Mouse (Mus musculus): ENCODE data around the gene Wdr6. TPM values are rescaled to one million over a fixed set of nuclear protein-coding genes. Genes with fewer than 3 reads are reported as not detected.

Gene Wdr6
- polyA plus RNA-seq, 1 experiment from 2014 or later, result 78.9 TPM

DNA sequence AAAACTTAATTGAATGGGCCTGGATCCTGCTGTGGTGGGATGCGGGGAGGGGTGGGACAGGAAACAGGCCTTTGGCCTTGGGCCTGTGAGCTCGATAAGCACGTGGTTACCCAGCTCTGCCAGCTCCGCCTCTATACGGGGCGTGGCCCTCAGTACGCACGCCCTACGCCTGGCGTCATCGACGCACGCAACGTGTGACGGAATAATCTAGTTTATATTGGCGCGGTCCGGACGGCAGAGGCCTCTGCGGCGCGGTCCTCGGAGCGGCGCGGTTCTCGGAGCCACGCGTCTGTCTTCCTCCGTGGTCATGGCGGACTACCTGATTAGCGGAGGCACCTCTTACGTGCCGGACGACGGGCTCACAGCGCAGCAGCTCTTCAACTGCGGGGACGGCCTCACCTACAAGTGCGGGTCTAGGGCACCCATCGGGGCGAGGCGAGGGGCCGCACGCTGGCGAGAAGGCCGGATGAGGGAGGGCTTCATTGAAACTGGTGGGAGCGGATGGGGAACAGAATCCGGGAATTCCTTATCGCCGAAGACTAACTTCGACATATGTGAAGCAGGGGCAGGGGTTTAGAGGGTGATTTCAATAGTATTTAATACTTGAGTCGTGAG lies 18.2 kb downstream of the Wdr6 start, which contains the start of gene Impdh2:
Gene Impdh2, plus strand, starts transcription at position 60 of the 615 bp plus-strand sequence.
- H3K27ac ChIP-seq (replicated peaks; ENCODE audit: low read depth, low read length), result peak within 1 kb of the TSS; percentile 83
- H3K9me3 ChIP-seq (ENCODE audit: control insufficient read depth, low read length), result no peaks in the 10 kb centered on the region
- ATAC-seq (ENCODE audit: low read depth) (peak; percentile 98), DNase-seq (ENCODE audit: low spot score) (peak; percentile 99)
- H3K27me3 ChIP-seq (replicated peaks; ENCODE audit: control insufficient read depth, insufficient read depth, low read length), result no peaks in the 10 kb centered on the region
- WGBS, result under 1% methylated on average over 49 of the region's 53 CpGs
- H3K4me2 ChIP-seq (ENCODE audit: low read depth, low read length), result peak within 1 kb of the TSS; percentile 80
- H3K4me1 ChIP-seq (ENCODE audit: control insufficient read depth, insufficient read depth, low read length), result peaks cover 8% of the 10 kb centered on the region
- peak within 1 kb of the TSS; percentile 83 for H3K9ac ChIP-seq (ENCODE audit: low read depth, low read length)
- H3K4me3 ChIP-seq (ENCODE audit: low read depth, low read length), result peak within 1 kb of the TSS; percentile 48
- H3K36me3 ChIP-seq (ENCODE audit: control insufficient read depth, insufficient read depth, low read length), result peaks cover 80% of the 10 kb centered on the region

DNA sequence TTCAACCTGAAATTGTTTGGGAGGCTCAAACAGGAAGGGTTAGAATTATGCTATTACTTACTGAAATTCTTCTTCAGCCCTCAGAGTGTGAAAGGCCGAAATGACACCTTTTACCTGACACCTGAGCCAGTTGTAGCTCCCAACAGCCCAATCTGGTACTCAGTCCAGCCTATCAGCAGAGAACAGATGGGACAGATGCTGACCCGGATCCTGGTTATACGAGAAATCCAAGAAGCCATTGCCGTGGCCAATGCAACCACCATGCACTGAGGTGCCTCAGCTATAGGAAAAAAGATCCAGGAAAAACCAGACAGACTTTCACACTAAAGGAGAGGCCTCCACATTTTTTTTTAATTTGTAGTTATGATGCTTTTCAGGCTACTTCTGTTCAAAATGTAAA lies 19.4 kb downstream of the Wdr6 start:
- no peaks in the 10 kb centered on the region for H3K9me3 ChIP-seq (ENCODE audit: control insufficient read depth, low read length)
- no peak overlapping the region for H3K9ac ChIP-seq (ENCODE audit: low read depth, low read length)
- DNase-seq (ENCODE audit: low spot score) (no peak), ATAC-seq (ENCODE audit: low read depth) (no peak)
- 0 out of 2 replicates have a peak overlapping the region, but pooled peaks have one; percentile 49 for H3K27ac ChIP-seq (replicated peaks; ENCODE audit: low read depth, low read length)
- WGBS, result 85% methylated on average over 4 of the region's 4 CpGs
- no peaks in the 10 kb centered on the region for H3K27me3 ChIP-seq (replicated peaks; ENCODE audit: control insufficient read depth, insufficient read depth, low read length)
- peaks cover 8% of the 10 kb centered on the region for H3K4me1 ChIP-seq (ENCODE audit: control insufficient read depth, insufficient read depth, low read length)
- no peak overlapping the region for H3K4me2 ChIP-seq (ENCODE audit: low read depth, low read length)
- no peak overlapping the region for H3K4me3 ChIP-seq (ENCODE audit: low read depth, low read length)
- peaks cover 80% of the 10 kb centered on the region for H3K36me3 ChIP-seq (ENCODE audit: control insufficient read depth, insufficient read depth, low read length)

DNA sequence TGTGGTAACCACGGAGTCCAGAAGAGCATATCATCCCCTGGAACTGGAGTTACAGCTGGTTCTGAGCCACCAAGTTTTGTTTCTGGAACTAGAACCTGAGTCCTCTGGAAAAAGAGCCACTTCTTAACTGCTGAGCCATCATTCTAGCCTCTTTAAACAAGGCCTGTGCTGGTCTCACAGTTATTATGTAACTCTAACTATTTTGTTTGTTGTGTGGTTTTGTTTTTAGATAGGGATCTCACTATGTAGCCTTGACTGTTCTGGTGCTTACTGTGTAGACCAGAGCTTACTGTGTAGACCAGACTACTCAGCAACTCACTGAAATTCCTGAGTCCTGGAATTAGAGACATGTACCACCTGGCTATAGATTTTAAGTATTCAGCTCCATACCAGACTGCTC lies 31.7 kb downstream of the Wdr6 start:
- Histone ChIP-seq H3K4me2 (ENCODE audit: low read depth, low read length) (no peak overlapping the region), H3K27me3 (replicated peaks; ENCODE audit: control insufficient read depth, insufficient read depth, low read length) (no peaks in the 10 kb centered on the region), H3K36me3 (ENCODE audit: control insufficient read depth, insufficient read depth, low read length) (peaks cover 92% of the 10 kb centered on the region), H3K9me3 (ENCODE audit: control insufficient read depth, low read length) (no peaks in the 10 kb centered on the region), H3K27ac (replicated peaks; ENCODE audit: low read depth, low read length) (no peak overlapping the region), H3K4me3 (ENCODE audit: low read depth, low read length) (no peak overlapping the region), H3K4me1 (ENCODE audit: control insufficient read depth, insufficient read depth, low read length) (no peaks in the 10 kb centered on the region), H3K9ac (ENCODE audit: low read depth, low read length) (no peak overlapping the region)
- WGBS, result 90% methylated on average over 1 of the region's 1 CpGs
- ATAC-seq (ENCODE audit: low read depth) (no peak), DNase-seq (ENCODE audit: low spot score) (no peak)

DNA sequence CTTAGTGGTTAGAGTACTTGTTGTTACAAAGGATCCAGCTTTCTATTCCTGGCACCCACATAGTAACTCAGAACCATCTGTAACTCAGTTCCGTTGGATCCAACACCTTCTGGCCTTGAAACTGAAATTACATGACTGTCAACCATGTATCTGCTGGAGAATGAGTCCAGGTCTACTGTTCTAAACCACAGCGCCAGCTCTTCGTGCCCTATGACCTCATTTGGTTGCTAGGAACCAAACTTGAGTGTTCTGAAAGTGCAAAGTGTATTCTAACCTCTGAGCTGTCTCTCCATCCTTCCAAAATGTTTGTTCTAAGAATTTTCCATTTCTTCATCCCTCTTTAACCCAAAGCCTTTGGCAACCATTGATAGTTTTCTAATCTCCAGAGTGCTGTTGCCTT lies 32.6 kb downstream of the Wdr6 start:
- Histone ChIP-seq H3K4me3 (ENCODE audit: low read depth, low read length) (no peak overlapping the region), H3K27ac (replicated peaks; ENCODE audit: low read depth, low read length) (no peak overlapping the region), H3K4me2 (ENCODE audit: low read depth, low read length) (no peak overlapping the region), H3K36me3 (ENCODE audit: control insufficient read depth, insufficient read depth, low read length) (peaks cover 93% of the 10 kb centered on the region), H3K9ac (ENCODE audit: low read depth, low read length) (no peak overlapping the region), H3K9me3 (ENCODE audit: control insufficient read depth, low read length) (no peaks in the 10 kb centered on the region), H3K4me1 (ENCODE audit: control insufficient read depth, insufficient read depth, low read length) (no peaks in the 10 kb centered on the region), H3K27me3 (replicated peaks; ENCODE audit: control insufficient read depth, insufficient read depth, low read length) (no peaks in the 10 kb centered on the region)
- ATAC-seq (ENCODE audit: low read depth) (no peak), DNase-seq (ENCODE audit: low spot score) (no peak)
- 91% methylated on average over 3 of the region's 3 CpGs for WGBS

DNA sequence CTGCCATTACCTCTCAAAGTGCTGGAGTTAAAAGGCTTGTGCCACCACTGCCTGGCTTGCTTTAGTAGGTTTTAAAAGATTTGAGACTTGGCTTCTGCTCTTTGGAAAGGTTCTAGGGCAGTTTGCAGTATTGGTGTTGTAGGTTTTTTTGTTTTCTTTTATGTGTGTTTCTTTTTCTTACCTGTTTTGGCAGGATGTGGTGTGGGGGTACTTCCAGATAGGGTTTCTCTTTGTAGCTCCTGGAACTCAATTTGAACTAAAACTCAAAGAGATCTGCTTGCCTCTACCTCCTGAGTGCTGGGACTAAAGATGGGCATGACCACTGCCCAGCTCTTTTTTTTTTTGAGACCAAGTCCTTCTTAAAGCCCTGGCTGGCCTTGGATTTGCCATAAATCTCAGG lies 37.7 kb downstream of the Wdr6 start:
- no peak overlapping the region for H3K27ac ChIP-seq (replicated peaks; ENCODE audit: low read depth, low read length)
- DNase-seq (ENCODE audit: low spot score) (no peak), ATAC-seq (ENCODE audit: low read depth) (no peak)
- H3K4me2 ChIP-seq (ENCODE audit: low read depth, low read length), result no peak overlapping the region
- H3K27me3 ChIP-seq (replicated peaks; ENCODE audit: control insufficient read depth, insufficient read depth, low read length), result no peaks in the 10 kb centered on the region
- H3K9me3 ChIP-seq (ENCODE audit: control insufficient read depth, low read length), result no peaks in the 10 kb centered on the region
- H3K36me3 ChIP-seq (ENCODE audit: control insufficient read depth, insufficient read depth, low read length), result peaks cover 96% of the 10 kb centered on the region
- H3K9ac ChIP-seq (ENCODE audit: low read depth, low read length), result no peak overlapping the region
- no peak overlapping the region for H3K4me3 ChIP-seq (ENCODE audit: low read depth, low read length)
- no peaks in the 10 kb centered on the region for H3K4me1 ChIP-seq (ENCODE audit: control insufficient read depth, insufficient read depth, low read length)

DNA sequence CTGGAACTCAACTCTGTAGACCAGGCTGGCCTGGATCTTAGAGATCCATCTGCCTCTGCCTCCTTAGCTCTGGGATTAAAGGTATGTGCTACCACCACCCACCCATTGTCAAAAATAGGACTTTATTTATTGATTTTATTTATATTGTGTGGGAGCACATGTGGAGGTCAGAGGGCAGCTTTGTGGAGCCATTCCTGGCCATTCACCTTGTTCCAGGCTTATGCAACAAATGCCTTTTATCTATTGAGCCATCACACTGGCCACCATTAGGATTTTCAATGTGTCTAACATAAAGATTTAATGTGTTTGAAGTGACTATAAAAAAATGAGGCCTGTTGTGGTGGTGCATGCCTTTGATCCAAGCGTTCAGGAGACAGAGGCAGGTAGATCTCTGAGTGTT lies 47.0 kb downstream of the Wdr6 start:
- Histone ChIP-seq H3K27ac (replicated peaks; ENCODE audit: low read depth, low read length) (no peak overlapping the region), H3K27me3 (replicated peaks; ENCODE audit: control insufficient read depth, insufficient read depth, low read length) (no peaks in the 10 kb centered on the region), H3K4me3 (ENCODE audit: low read depth, low read length) (no peak overlapping the region), H3K9me3 (ENCODE audit: control insufficient read depth, low read length) (no peaks in the 10 kb centered on the region), H3K4me1 (ENCODE audit: control insufficient read depth, insufficient read depth, low read length) (no peaks in the 10 kb centered on the region), H3K36me3 (ENCODE audit: control insufficient read depth, insufficient read depth, low read length) (peaks cover 87% of the 10 kb centered on the region), H3K9ac (ENCODE audit: low read depth, low read length) (no peak overlapping the region), H3K4me2 (ENCODE audit: low read depth, low read length) (no peak overlapping the region)
- ATAC-seq (ENCODE audit: low read depth) (no peak), DNase-seq (ENCODE audit: low spot score) (no peak)
- 94% methylated on average over 1 of the region's 1 CpGs for WGBS

DNA sequence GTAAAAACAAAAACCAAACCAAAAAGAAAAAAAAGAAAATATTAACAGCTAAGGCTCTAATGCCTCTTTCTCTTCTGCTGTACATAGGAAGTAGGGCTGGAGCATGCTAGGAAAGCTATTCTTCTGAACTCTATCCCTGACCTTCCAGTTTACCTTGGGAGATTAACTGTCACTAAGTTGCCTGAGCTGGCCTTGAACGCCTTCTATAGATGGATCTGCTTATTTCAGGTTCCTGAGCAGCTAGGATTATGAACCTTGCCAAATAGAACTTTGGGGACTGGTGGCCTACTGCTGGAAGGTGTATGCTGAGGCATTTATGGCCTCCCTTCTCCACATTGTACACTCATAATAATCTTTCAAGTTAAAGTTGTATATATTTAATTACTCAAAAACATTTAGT lies 47.6 kb downstream of the Wdr6 start:
- peaks cover 82% of the 10 kb centered on the region for H3K36me3 ChIP-seq (ENCODE audit: control insufficient read depth, insufficient read depth, low read length)
- H3K9me3 ChIP-seq (ENCODE audit: control insufficient read depth, low read length), result no peaks in the 10 kb centered on the region
- H3K9ac ChIP-seq (ENCODE audit: low read depth, low read length), result no peak overlapping the region
- no peak for DNase-seq (ENCODE audit: low spot score)
- no peak overlapping the region for H3K4me3 ChIP-seq (ENCODE audit: low read depth, low read length)
- no peaks in the 10 kb centered on the region for H3K4me1 ChIP-seq (ENCODE audit: control insufficient read depth, insufficient read depth, low read length)
- H3K4me2 ChIP-seq (ENCODE audit: low read depth, low read length), result no peak overlapping the region
- H3K27ac ChIP-seq (replicated peaks; ENCODE audit: low read depth, low read length), result no peak overlapping the region
- ATAC-seq (ENCODE audit: low read depth), result no peak
- 93% methylated on average over 1 of the region's 1 CpGs for WGBS
- no peaks in the 10 kb centered on the region for H3K27me3 ChIP-seq (replicated peaks; ENCODE audit: control insufficient read depth, insufficient read depth, low read length)

DNA sequence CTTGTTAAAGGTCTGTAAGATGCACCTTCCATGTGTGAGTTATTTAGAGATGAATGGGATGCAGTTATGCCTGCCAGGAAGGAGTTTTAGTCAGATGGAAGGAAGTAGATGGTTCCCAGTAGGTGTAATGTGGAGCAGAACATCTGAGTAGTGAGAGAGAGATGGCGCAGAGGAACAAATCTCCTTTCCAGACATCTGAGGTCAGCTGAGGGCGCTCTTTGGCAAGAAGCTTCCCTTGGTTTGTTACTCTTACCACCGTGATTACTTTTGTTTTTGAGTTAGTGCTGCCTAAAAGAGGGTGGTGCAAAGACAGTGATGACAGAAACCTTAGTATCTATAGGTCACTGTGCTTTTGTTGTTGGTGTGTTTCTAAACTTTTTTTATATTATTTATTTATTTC lies 53.1 kb downstream of the Wdr6 start:
- WGBS, result 91% methylated on average over 3 of the region's 3 CpGs

DNA sequence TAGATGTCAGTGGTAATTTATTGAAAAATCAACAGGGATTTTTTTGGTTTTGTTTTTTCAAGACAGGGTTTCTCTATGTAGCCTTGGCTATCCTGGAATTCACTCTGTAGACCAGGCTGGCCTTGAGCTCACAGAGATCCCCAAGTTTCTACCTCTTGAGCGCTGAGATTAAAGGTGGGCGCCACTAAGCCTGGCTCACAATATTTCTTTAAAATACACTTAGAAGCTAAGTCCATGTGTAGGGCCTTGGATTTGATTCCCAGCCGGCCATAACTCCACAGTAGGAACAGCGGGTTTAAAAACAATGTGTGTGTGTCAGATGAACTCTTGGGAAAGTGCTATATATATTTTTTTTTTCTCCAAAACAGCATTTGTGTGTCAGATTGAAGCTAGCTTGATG lies 55.2 kb downstream of the Wdr6 start:
- Histone ChIP-seq H3K4me1 (ENCODE audit: control insufficient read depth, insufficient read depth, low read length) (peaks cover 3% of the 10 kb centered on the region; the same call in 1 of the 2 replicates), H3K4me3 (ENCODE audit: low read depth, low read length) (no peak overlapping the region), H3K4me2 (ENCODE audit: low read depth, low read length) (no peak overlapping the region), H3K9ac (ENCODE audit: low read depth, low read length) (no peak overlapping the region), H3K27me3 (replicated peaks; ENCODE audit: control insufficient read depth, insufficient read depth, low read length) (no peaks in the 10 kb centered on the region), H3K36me3 (ENCODE audit: control insufficient read depth, insufficient read depth, low read length) (peaks cover 34% of the 10 kb centered on the region), H3K27ac (replicated peaks; ENCODE audit: low read depth, low read length) (no peak overlapping the region), H3K9me3 (ENCODE audit: control insufficient read depth, low read length) (no peaks in the 10 kb centered on the region)
- DNase-seq (ENCODE audit: low spot score) (no peak), ATAC-seq (ENCODE audit: low read depth) (no peak)
- WGBS, result 93% methylated on average over 4 of the region's 4 CpGs

More for the DNA sequence above, 53.1 kb downstream of the Wdr6 start:
- Histone ChIP-seq H3K27me3 (replicated peaks; ENCODE audit: control insufficient read depth, insufficient read depth, low read length) (no peaks in the 10 kb centered on the region), H3K4me3 (ENCODE audit: low read depth, low read length) (no peak overlapping the region), H3K4me2 (ENCODE audit: low read depth, low read length) (no peak overlapping the region), H3K9ac (ENCODE audit: low read depth, low read length) (no peak overlapping the region), H3K27ac (replicated peaks; ENCODE audit: low read depth, low read length) (no peak overlapping the region), H3K36me3 (ENCODE audit: control insufficient read depth, insufficient read depth, low read length) (peaks cover 39% of the 10 kb centered on the region), H3K9me3 (ENCODE audit: control insufficient read depth, low read length) (no peaks in the 10 kb centered on the region), H3K4me1 (ENCODE audit: control insufficient read depth, insufficient read depth, low read length) (no peaks in the 10 kb centered on the region)
- DNase-seq (ENCODE audit: low spot score), result no peak
- ATAC-seq (ENCODE audit: low read depth), result no peak
